Mouse (Mus musculus) liver, adult 2 months (tissue): ENCODE data around the gene Cebpb. TPM values are rescaled to one million over a fixed set of nuclear protein-coding genes. Genes with fewer than 3 reads are reported as not detected.

Experiments used
- DNase-seq: peaks from one replicate; pipeline ENCODE4 v3.0.0-alpha.2; 2011; ENCODE audit warnings: low read depth, low spot score; ENCODE audit errors: extremely low read depth
- H3K27ac ChIP-seq: fragments of 200-500 bp; replicated peaks from 2 replicates; pipeline ENCODE4 v1.5.1; 2012; ENCODE audit warnings: low read depth, mild to moderate bottlenecking, control low read depth, inconsistent platforms, low read length; ENCODE audit not compliant: insufficient read depth
- H3K27me3 ChIP-seq: fragments of 200-500 bp; 2 replicates; pipeline ENCODE4 v1.6.1; 2012; ENCODE audit warnings: mild to moderate bottlenecking, moderate library complexity, low read length, inconsistent platforms; ENCODE audit not compliant: control insufficient read depth, insufficient read depth
- H3K36me3 ChIP-seq: fragments of 200-500 bp; 2 replicates; pipeline ENCODE4 v1.6.1; 2012; ENCODE audit warnings: low read length, inconsistent platforms; ENCODE audit not compliant: control insufficient read depth, insufficient read depth
- H3K4me1 ChIP-seq: fragments of 200-500 bp; 2 replicates; pipeline ENCODE4 v1.6.1; 2011; ENCODE audit warnings: low read length; ENCODE audit not compliant: control insufficient read depth, insufficient read depth
- H3K4me3 ChIP-seq: fragments of 200-500 bp; 2 replicates; pipeline ENCODE4 v1.5.1; 2011; ENCODE audit warnings: low read depth, mild to moderate bottlenecking, control low read depth, low read length, moderate library complexity; ENCODE audit not compliant: insufficient read depth
- H3K79me2 ChIP-seq: fragments of 200-500 bp; 2 replicates; pipeline ENCODE4 v1.6.1; 2012; ENCODE audit warnings: inconsistent platforms, mild to moderate bottlenecking, low read length, moderate library complexity; ENCODE audit not compliant: control insufficient read depth, insufficient read depth
- H3K9ac ChIP-seq: fragments of 200-500 bp; 2 replicates; pipeline ENCODE4 v1.6.1; 2012; ENCODE audit warnings: low read depth, mild to moderate bottlenecking, control low read depth, inconsistent platforms, low read length
- CTCF ChIP-seq: fragments of 200-500 bp; IDR thresholded peaks from 2 replicates; pipeline ENCODE4 v1.5.1; 2011; ENCODE audit warnings: low read depth, low read length, control low read depth
- POLR2A ChIP-seq: fragments of 200-500 bp; IDR thresholded peaks from 2 replicates; pipeline ENCODE4 v1.6.1; 2011; ENCODE audit warnings: low read length, control low read depth; ENCODE audit not compliant: insufficient read depth; ENCODE audit errors: extremely low read depth
- WGBS: fragments of 180-500 bp; shearing (Covaris S2); methylation state at CpG from one replicate; pipeline ENCODE4 v1.1.7; 2018; 5-methylcytosine and 5-hydroxymethylcytosine counted together
- polyA plus RNA-seq: library from polyadenylated mRNA; depleted of rRNA; stranded (reverse); fragments of >200 nt; gene quantifications from 2 replicates; pipeline ENCODE4 v1.2.3, GENCODE M21; 2012
- total RNA-seq: library from RNA; depleted of rRNA; stranded (reverse); fragments of >200 nt; gene quantifications from 2 replicates; pipeline ENCODE4 v1.2.3, GENCODE M21; 2014

Gene Cebpb
- total and polyA plus RNA-seq, 2 experiments = 147 to 210 TPM

DNA sequence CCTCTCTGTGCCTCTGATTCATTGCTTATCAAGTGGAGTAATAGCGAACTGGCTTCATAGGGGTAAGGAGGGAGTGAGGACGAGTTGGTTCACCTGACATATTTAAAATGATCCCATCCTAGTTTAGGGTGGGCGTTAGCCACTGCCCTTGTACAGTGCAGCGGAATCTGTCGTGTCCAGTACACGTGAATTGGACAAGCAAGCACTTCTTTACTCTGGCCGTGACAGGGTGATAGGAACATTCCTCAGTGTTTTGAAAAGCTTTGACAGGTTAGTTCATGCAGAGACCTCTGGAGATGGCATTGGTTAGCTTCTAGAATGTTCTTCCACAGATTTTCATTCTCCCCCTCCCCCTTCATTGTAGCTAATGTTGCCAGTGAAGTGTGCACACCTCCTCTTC, 6.2 kb downstream of the Cebpb start:
- peaks cover 2% of the 10 kb centered on the region; the same call in 1 of the 2 replicates for H3K36me3 ChIP-seq
- 93% methylated on average over 7 of the region's 7 CpGs for WGBS
- peaks cover 5% of the 10 kb centered on the region for H3K79me2 ChIP-seq
- H3K4me3 ChIP-seq = no peak overlapping the region
- H3K27me3 ChIP-seq = no peaks in the 10 kb centered on the region
- no peak overlapping the region for H3K9ac ChIP-seq
- TF ChIP-seq CTCF = no peak
- TF ChIP-seq POLR2A = no peak
- peaks cover 12% of the 10 kb centered on the region; the same call in 1 of the 2 replicates for H3K4me1 ChIP-seq
- H3K27ac ChIP-seq = peak overlapping the region; percentile 43; the same call in 1 of the 2 replicates
- peak; percentile 32 for DNase-seq

DNA sequence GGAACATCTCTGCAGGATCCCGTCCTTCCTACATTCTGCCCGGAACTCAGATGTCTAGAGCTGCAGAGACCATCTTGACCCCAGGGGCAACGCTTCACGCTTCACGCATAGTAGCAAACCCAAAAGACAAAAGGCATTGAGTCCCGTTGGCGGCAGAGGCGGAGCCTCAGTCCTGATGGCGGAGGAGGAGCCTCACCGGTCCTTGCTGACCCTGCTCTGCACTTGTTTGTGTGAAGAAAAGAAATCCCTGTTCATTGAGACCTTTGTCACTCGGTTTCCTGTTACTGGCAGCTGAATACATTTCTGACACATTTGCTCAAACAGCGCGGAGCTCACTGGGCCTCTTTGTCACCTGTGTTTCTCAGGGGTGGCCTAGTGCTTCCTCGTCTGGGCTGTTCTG, 6.8 kb downstream of the Cebpb start:
- TF ChIP-seq CTCF (no peak), POLR2A (no peak)
- no peak overlapping the region for H3K9ac ChIP-seq
- peaks cover 12% of the 10 kb centered on the region; the same call in 1 of the 2 replicates for H3K4me1 ChIP-seq
- H3K79me2 ChIP-seq = peaks cover 3% of the 10 kb centered on the region; the same call in 1 of the 2 replicates
- no peaks in the 10 kb centered on the region; the same call in 1 of the 2 replicates for H3K36me3 ChIP-seq
- 61% methylated on average over 14 of the region's 14 CpGs for WGBS
- peak overlapping the region; percentile 43; the same call in 1 of the 2 replicates for H3K27ac ChIP-seq
- H3K27me3 ChIP-seq = no peaks in the 10 kb centered on the region
- H3K4me3 ChIP-seq = no peak overlapping the region
- peak; percentile 80 for DNase-seq

GRCm38 (mm10) chr2:167696143-167696542, 7.4 kb downstream of the Cebpb start:
- Histone ChIP-seq H3K4me1 (peaks cover 12% of the 10 kb centered on the region; the same call in 1 of the 2 replicates), H3K9ac (peak overlapping the region; percentile 7; the same call in 1 of the 2 replicates), H3K79me2 (no peaks in the 10 kb centered on the region), H3K27me3 (no peaks in the 10 kb centered on the region), H3K4me3 (no peak overlapping the region), H3K27ac (peak overlapping the region; percentile 43; the same call in 1 of the 2 replicates), H3K36me3 (no peaks in the 10 kb centered on the region)
- WGBS = 67% methylated on average over 7 of the region's 7 CpGs
- TF ChIP-seq CTCF (no peak), POLR2A (no peak)
- DNase-seq = peak; percentile 50

DNA sequence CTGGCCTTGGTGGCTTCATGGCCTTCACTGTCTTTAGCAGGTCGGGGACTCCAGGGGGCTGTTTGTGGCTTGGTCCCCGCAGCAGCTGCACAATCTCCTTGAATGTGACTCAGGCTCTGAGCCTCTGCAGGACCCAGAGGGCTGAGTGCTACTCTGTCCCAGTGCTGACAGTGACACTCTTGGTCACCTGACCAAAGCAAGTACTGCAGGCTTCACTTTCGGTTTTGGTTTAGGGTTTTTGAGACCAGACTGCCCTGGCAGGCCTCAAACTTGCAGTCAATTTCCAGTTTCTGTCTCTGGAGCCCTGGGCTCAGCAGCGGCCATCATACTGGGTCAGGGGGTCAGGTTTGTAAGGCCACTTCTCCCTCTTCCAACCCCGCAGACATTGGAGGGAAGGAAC, 9.2 kb downstream of the Cebpb start:
- Histone ChIP-seq H3K4me3 (no peak overlapping the region), H3K79me2 (no peaks in the 10 kb centered on the region), H3K36me3 (no peaks in the 10 kb centered on the region), H3K27me3 (no peaks in the 10 kb centered on the region), H3K9ac (peak overlapping the region; percentile 45), H3K4me1 (peaks cover 12% of the 10 kb centered on the region; the same call in 1 of the 2 replicates), H3K27ac (peak overlapping the region; percentile 69)
- TF ChIP-seq POLR2A (no peak), CTCF (no peak)
- peak; percentile 90 for DNase-seq
- WGBS = 7% methylated on average over 5 of the region's 5 CpGs

- Histone ChIP-seq H3K27ac (no peak overlapping the region; the same call in 1 of the 2 replicates), H3K4me3 (no peak overlapping the region), H3K4me1 (peaks cover 12% of the 10 kb centered on the region; the same call in 1 of the 2 replicates), H3K36me3 (no peaks in the 10 kb centered on the region), H3K9ac (no peak overlapping the region), H3K27me3 (no peaks in the 10 kb centered on the region), H3K79me2 (no peaks in the 10 kb centered on the region)
- DNase-seq = no peak
- no peak for TF ChIP-seq CTCF
- no peak for TF ChIP-seq POLR2A
- WGBS = 76% methylated on average over 5 of the region's 5 CpGs
Observed at GRCm38 (mm10) chr2:167700018-167700417, 11.3 kb downstream of the Cebpb start.

DNA sequence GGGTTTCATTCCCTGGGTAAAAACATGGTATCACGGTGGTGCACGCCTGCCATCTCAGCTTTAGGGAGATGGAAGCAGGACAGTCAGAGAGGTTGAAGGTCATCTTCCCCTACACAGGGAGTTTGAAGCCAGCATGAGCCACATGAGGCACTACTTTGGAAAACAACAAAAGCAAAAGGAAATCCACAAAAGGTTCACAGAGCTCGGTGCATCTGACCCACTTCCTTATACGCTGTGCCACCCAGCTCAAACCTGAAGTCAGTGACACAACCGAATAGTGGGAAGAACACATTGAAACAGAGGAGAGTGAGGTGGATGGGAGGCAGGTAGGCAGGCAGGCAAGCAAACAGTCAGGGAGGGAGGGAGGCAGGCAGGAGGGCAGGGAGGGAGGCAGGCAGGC, 12.8 kb downstream of the Cebpb start:
- Histone ChIP-seq H3K36me3 (no peaks in the 10 kb centered on the region), H3K27me3 (no peaks in the 10 kb centered on the region), H3K9ac (peak overlapping the region; percentile 40; the same call in 1 of the 2 replicates), H3K27ac (no peak overlapping the region), H3K4me1 (peaks cover 4% of the 10 kb centered on the region; the same call in 1 of the 2 replicates), H3K4me3 (no peak overlapping the region), H3K79me2 (no peaks in the 10 kb centered on the region)
- 80% methylated on average over 5 of the region's 5 CpGs for WGBS
- TF ChIP-seq POLR2A = no peak
- TF ChIP-seq CTCF = no peak
- no peak for DNase-seq
